Mouse (Mus musculus): ENCODE measurements around the gene Slc45a2. TPM values are rescaled to one million over a fixed set of nuclear protein-coding genes. Genes with fewer than 3 reads are reported as not detected.

The Slc45a2 gene
- polyA plus RNA-seq, 1 experiment from 2014 or later = not detected

GRCm38 (mm10) chr15:11042828-11043227 lies 42.3 kb downstream of the Slc45a2 start:
- H3K4me3 ChIP-seq = no peak overlapping the region
- no peaks in the 10 kb centered on the region for H3K36me3 ChIP-seq
- H3K9ac ChIP-seq = no peak overlapping the region
- H3K27ac ChIP-seq = no peak overlapping the region
- H3K4me2 ChIP-seq = no peak overlapping the region
- no peak for ATAC-seq (ENCODE audit: borderline replicate concordance, extremely low read depth, low FRiP score, low TSS enrichment)
- WGBS = 79% methylated on average over 5 of the region's 5 CpGs
- no peaks in the 10 kb centered on the region for H3K9me3 ChIP-seq
- H3K4me1 ChIP-seq = no peaks in the 10 kb centered on the region
- H3K27me3 ChIP-seq = peaks cover 6% of the 10 kb centered on the region

GRCm38 (mm10) chr15:11053678-11054439 lies 53.3 kb downstream of the Slc45a2 start:
- Histone ChIP-seq H3K4me3 (no peak overlapping the region), H3K36me3 (no peaks in the 10 kb centered on the region), H3K9ac (no peak overlapping the region), H3K27ac (no peak overlapping the region), H3K4me2 (no peak overlapping the region), H3K4me1 (peaks cover 3% of the 10 kb centered on the region; the same call in 1 of the 2 replicates), H3K27me3 (no peaks in the 10 kb centered on the region), H3K9me3 (no peaks in the 10 kb centered on the region)
- no peak for ATAC-seq (ENCODE audit: borderline replicate concordance, extremely low read depth, low FRiP score, low TSS enrichment)
- WGBS = 38% methylated on average over 10 of the region's 10 CpGs

- ATAC-seq (ENCODE audit: borderline replicate concordance, extremely low read depth, low FRiP score, low TSS enrichment) = peak; percentile 42
- no peaks in the 10 kb centered on the region for H3K27me3 ChIP-seq
- H3K9ac ChIP-seq = no peak overlapping the region
- no peaks in the 10 kb centered on the region for H3K36me3 ChIP-seq
- peaks cover 3% of the 10 kb centered on the region; the same call in 1 of the 2 replicates for H3K4me1 ChIP-seq
- no peak overlapping the region for H3K4me3 ChIP-seq
- H3K4me2 ChIP-seq = no peak overlapping the region
- H3K9me3 ChIP-seq = no peaks in the 10 kb centered on the region
- no peak overlapping the region for H3K27ac ChIP-seq
- WGBS = 36% methylated on average over 7 of the region's 7 CpGs
Observed at GRCm38 (mm10) chr15:11054440-11055080, 54.0 kb downstream of the Slc45a2 start.

- WGBS = 95% methylated on average over 1 of the region's 1 CpGs
- Histone ChIP-seq H3K9me3 (no peaks in the 10 kb centered on the region), H3K27me3 (no peaks in the 10 kb centered on the region), H3K4me1 (peaks cover 29% of the 10 kb centered on the region), H3K27ac (no peak overlapping the region), H3K4me3 (no peak overlapping the region), H3K36me3 (no peaks in the 10 kb centered on the region), H3K9ac (no peak overlapping the region), H3K4me2 (no peak overlapping the region)
- no peak for ATAC-seq (ENCODE audit: borderline replicate concordance, extremely low read depth, low FRiP score, low TSS enrichment)
Observed at GRCm38 (mm10) chr15:11062903-11063302, 62.4 kb downstream of the Slc45a2 start.

GRCm38 (mm10) chr15:11064160-11064557 lies 63.6 kb downstream of the Slc45a2 start:
- WGBS = 3% methylated on average over 1 of the region's 2 CpGs
- Histone ChIP-seq H3K9ac (no peak overlapping the region), H3K4me2 (peak overlapping the region; percentile 72), H3K4me1 (peaks cover 29% of the 10 kb centered on the region), H3K27me3 (no peaks in the 10 kb centered on the region), H3K4me3 (peak overlapping the region; percentile 43), H3K9me3 (no peaks in the 10 kb centered on the region), H3K27ac (peak overlapping the region; percentile 93), H3K36me3 (no peaks in the 10 kb centered on the region)
- peak; percentile 48 for ATAC-seq (ENCODE audit: borderline replicate concordance, extremely low read depth, low FRiP score, low TSS enrichment)

GRCm38 (mm10) chr15:11064558-11065411 lies 64.3 kb downstream of the Slc45a2 start, which contains the start of gene Adamts12:
Gene Adamts12, plus strand, starts transcription at chr15:11064790.
- H3K27ac ChIP-seq = peak within 1 kb of the TSS; percentile 93
- H3K4me1 ChIP-seq = peaks cover 29% of the 10 kb centered on the region
- no peaks in the 10 kb centered on the region for H3K36me3 ChIP-seq
- 1% methylated on average over 24 of the region's 25 CpGs for WGBS
- peak within 1 kb of the TSS; percentile 72 for H3K4me2 ChIP-seq
- H3K27me3 ChIP-seq = no peaks in the 10 kb centered on the region
- H3K4me3 ChIP-seq = peak within 1 kb of the TSS; percentile 43
- ATAC-seq (ENCODE audit: borderline replicate concordance, extremely low read depth, low FRiP score, low TSS enrichment) = peak; percentile 94
- H3K9ac ChIP-seq = peak within 1 kb of the TSS; percentile 44
- H3K9me3 ChIP-seq = no peaks in the 10 kb centered on the region

- Histone ChIP-seq H3K36me3 (no peaks in the 10 kb centered on the region), H3K4me3 (peak overlapping the region; percentile 43), H3K27ac (peak overlapping the region; percentile 93), H3K4me1 (peaks cover 29% of the 10 kb centered on the region), H3K27me3 (no peaks in the 10 kb centered on the region), H3K4me2 (peak overlapping the region; percentile 72), H3K9me3 (no peaks in the 10 kb centered on the region), H3K9ac (peak overlapping the region; percentile 44)
- ATAC-seq (ENCODE audit: borderline replicate concordance, extremely low read depth, low FRiP score, low TSS enrichment) = no peak
- WGBS = 2% methylated on average over 9 of the region's 9 CpGs
Observed at GRCm38 (mm10) chr15:11065528-11066171, 65.1 kb downstream of the Slc45a2 start.

- H3K9ac ChIP-seq = peak overlapping the region; percentile 44
- ATAC-seq (ENCODE audit: borderline replicate concordance, extremely low read depth, low FRiP score, low TSS enrichment) = no peak
- no peaks in the 10 kb centered on the region for H3K9me3 ChIP-seq
- H3K4me3 ChIP-seq = peak overlapping the region; percentile 43
- H3K27ac ChIP-seq = peak overlapping the region; percentile 93
- 13% methylated on average over 5 of the region's 5 CpGs for WGBS
- H3K4me1 ChIP-seq = peaks cover 29% of the 10 kb centered on the region
- no peaks in the 10 kb centered on the region for H3K27me3 ChIP-seq
- H3K36me3 ChIP-seq = no peaks in the 10 kb centered on the region
- H3K4me2 ChIP-seq = peak overlapping the region; percentile 72
Observed at GRCm38 (mm10) chr15:11066299-11066698, 65.8 kb downstream of the Slc45a2 start.

GRCm38 (mm10) chr15:11067891-11068290 lies 67.4 kb downstream of the Slc45a2 start:
- Histone ChIP-seq H3K36me3 (no peaks in the 10 kb centered on the region), H3K27me3 (no peaks in the 10 kb centered on the region), H3K27ac (no peak overlapping the region), H3K9me3 (no peaks in the 10 kb centered on the region), H3K4me1 (peaks cover 27% of the 10 kb centered on the region), H3K4me3 (no peak overlapping the region), H3K4me2 (no peak overlapping the region), H3K9ac (no peak overlapping the region)
- WGBS = 65% methylated on average over 7 of the region's 7 CpGs
- ATAC-seq (ENCODE audit: borderline replicate concordance, extremely low read depth, low FRiP score, low TSS enrichment) = no peak

- Histone ChIP-seq H3K4me2 (no peak overlapping the region), H3K27ac (no peak overlapping the region), H3K4me1 (no peaks in the 10 kb centered on the region), H3K27me3 (no peaks in the 10 kb centered on the region), H3K36me3 (no peaks in the 10 kb centered on the region), H3K4me3 (no peak overlapping the region), H3K9ac (no peak overlapping the region), H3K9me3 (no peaks in the 10 kb centered on the region)
- WGBS = 78% methylated on average over 3 of the region's 3 CpGs
- ATAC-seq (ENCODE audit: borderline replicate concordance, extremely low read depth, low FRiP score, low TSS enrichment) = no peak
Observed at GRCm38 (mm10) chr15:11075726-11076361, 75.3 kb downstream of the Slc45a2 start.
